Mouse (Mus musculus) thymus, postnatal 0 days (tissue): ENCODE results near the gene Mid1. TPM values are rescaled to one million over a fixed set of nuclear protein-coding genes. Genes with fewer than 3 reads are reported as not detected.

Experiments
- DNase-seq: peaks from one replicate; pipeline ENCODE4 v3.0.0-alpha.2; 2015; ENCODE audit warnings: low spot score
- polyA plus RNA-seq: library from polyadenylated mRNA; unstranded; fragments of >200 nt; fragmentation: Nextera tagmentation; extraction: Ambion mirVana; gene quantifications from 2 replicates; pipeline ENCODE4 v1.2.1, GENCODE M21; 2015

Gene Mid1
- polyA plus RNA-seq, 1 experiment from 2014 or later: 2.0 TPM

GRCm38 (mm10) chrX:169811783-169812182 lies 126.8 kb downstream of the Mid1 start:
- no peak for DNase-seq

- DNase-seq: no peak
Observed at GRCm38 (mm10) chrX:169813673-169814072, 128.7 kb downstream of the Mid1 start.

GRCm38 (mm10) chrX:169826947-169827346 lies 141.9 kb downstream of the Mid1 start:
- no peak for DNase-seq

DNA sequence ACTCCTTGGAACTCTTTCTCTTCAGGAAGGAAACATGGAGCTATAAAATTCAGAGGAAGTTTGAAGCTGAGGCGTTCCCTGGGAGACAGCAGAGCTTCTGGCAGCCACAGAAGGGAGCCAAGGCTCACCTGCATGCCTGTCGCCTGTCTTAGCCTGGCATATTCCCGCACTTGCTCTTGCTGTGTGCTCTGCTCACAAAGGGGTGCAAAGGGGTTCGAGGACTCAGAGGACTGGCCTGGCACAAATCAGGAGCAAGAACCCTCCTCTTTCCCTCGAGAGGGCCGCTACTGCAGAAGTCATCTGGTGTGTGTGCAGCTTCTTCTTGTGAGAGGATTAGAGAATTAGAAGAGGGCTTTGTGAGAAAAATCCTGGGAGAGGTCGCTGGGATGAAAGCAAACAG lies 142.7 kb downstream of the Mid1 start:
- no peak for DNase-seq

GRCm38 (mm10) chrX:169828136-169828535 lies 143.1 kb downstream of the Mid1 start:
- peak; percentile 6 for DNase-seq

GRCm38 (mm10) chrX:169830052-169830451 lies 145.1 kb downstream of the Mid1 start:
- no peak for DNase-seq

- no peak for DNase-seq
Observed at GRCm38 (mm10) chrX:169837947-169838649, 153.1 kb downstream of the Mid1 start.

DNA sequence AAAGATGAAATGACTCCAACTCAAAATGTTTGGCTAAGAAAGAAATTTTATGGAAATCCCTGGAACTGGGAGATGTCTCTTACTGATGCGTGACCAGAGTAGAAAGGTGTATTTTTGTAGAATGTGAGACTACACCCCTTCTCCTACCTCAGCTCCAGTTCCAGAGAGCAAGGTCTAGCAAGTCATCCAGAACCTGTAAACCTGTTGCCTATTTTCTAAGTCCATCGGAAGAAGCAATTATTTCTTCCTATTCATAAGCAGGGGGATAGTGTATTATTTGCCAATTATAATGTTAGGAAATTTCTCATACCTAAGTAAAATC lies 153.6 kb downstream of the Mid1 start:
- no peak for DNase-seq

GRCm38 (mm10) chrX:169843267-169843666 lies 158.3 kb downstream of the Mid1 start:
- no peak for DNase-seq

DNA sequence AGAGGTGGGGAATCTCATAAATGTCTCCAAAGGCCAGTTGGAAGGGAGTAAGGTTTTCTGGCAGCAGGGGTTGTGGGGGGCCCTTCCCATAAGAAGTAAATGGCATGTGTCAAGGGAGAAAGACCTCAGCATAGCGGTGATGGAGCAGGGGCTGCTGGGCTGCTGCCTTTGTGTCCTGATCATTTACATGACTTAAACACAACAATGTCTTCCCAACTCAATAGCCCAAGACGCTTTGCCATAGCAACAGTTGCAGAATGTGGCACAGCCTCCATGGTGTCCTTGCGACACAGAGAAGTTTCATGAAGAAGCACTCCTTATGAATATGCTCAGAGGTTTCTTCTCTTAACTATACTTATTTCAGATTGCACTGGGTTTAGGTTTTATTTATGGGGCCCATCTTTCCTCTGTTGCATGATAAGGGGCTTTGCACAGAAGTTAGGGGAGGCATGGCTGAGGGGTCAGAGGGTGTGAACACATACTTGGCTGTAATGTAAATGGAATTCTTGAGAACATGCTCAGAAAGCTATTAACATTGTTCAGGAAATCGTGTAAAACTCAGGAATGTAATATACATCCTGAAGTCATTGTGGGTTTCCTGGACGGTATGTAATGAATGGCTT lies 159.3 kb downstream of the Mid1 start:
- DNase-seq: no peak

- DNase-seq: no peak
Observed at GRCm38 (mm10) chrX:169846187-169846586, 161.2 kb downstream of the Mid1 start.

DNA sequence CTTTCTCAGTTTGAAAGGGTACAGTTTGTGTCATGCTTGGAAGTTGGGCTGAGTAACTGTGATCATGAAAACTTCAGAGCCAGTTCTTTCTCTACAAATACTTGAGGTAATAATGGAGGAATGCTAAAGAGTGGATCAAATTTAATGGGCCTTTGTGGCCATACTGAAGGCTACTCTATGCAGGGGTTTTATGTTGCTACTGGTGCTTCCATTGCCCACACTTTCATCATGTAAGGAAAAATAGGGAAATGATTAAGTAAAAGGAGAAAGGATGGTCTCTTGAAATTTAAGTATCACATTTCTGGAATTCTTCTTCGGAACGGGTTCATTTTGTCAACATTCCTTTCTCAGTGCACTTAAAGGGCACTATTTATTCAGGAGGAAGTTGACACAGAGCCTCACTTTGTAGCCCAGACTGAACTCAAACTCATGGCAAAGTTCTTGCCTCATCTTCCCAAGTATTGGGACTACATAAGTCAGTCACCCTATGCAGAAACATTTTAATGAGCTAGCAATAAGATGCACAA lies 176.3 kb downstream of the Mid1 start:
- no peak for DNase-seq

DNA sequence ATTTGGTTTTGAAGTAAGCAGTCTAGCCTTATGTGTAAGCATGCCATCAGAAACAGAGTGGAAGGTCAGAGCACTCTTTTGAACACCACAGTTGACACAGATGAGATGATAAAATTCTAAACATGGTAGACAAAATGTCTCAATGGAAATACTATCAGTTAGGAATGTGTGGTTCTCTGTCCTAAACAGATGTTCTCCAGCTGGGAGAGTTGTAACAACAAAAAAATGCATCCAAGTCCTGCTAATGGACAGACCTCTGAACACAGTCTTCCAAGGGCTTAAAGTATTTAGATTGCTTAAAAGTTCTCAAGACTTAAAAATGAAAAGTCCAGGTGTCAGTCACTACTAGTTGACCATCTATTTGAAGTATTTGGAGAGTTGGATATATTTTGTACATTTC lies 177.4 kb downstream of the Mid1 start:
- no peak for DNase-seq

GRCm38 (mm10) chrX:169862848-169863247 lies 177.8 kb downstream of the Mid1 start:
- peak; percentile 8 for DNase-seq

DNA sequence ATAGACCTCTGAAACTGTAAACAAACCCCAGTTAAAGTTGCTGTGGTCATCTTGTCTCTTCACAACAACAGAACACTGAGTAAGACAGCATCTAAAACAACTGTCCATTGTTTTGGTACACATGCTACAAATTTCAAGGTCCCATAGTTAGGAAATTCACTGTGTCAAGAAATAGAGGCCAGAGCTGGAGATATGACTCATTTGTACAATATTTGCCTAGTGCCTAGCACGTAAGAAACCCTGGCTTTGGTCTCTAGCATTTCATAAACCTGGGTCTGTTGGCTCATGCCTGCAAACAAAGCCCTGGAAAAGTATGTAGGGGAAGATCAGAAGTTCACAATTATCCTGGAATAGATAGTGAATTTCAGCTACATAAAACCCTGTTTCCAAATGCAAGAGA lies 178.8 kb downstream of the Mid1 start:
- DNase-seq: no peak

- no peak for DNase-seq
Observed at GRCm38 (mm10) chrX:169868223-169868622, 183.2 kb downstream of the Mid1 start.

- DNase-seq: no peak
Observed at GRCm38 (mm10) chrX:169874475-169874874, 189.5 kb downstream of the Mid1 start.

- DNase-seq: peak; percentile 10
Observed at GRCm38 (mm10) chrX:169879481-169880362, 194.7 kb downstream of the Mid1 start.

DNA sequence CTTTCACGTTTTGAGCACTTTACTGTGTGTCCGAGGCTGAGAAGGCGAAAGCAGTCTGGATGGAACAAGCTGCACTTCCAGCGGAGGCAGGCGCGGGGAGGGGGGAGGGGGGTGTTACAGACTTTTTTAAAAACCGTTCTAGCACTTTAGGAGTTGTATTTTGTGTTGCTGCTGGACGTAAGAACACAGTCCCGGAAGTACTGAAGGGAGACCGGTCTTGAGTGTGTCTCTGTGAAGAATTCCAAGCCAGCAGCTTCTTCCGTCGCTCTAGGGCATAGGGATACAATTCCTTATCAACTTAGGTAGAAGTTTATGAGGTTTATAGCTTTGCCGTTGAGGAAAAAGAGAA lies 195.3 kb downstream of the Mid1 start:
- no peak for DNase-seq

DNA sequence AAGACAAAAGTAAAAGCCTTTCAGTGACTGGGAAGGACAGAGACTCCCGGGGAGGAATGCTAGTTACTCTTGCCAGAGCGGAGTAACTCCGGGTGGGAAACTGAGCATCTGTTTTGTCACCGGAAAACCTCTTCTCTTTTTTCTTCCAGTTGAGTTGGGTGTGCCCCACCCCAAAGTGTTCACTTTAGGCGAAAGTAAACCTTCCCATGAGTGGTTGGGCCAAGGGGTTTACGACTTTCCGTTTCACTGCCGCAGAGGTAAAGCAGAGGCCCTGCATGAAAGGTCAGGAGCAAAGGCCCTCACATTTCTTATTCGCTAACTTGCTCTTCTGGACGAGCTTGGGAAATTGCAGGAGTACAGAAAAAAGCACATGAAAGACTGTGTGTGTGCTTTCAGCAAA lies 195.8 kb downstream of the Mid1 start:
- DNase-seq: peak; percentile 23

DNA sequence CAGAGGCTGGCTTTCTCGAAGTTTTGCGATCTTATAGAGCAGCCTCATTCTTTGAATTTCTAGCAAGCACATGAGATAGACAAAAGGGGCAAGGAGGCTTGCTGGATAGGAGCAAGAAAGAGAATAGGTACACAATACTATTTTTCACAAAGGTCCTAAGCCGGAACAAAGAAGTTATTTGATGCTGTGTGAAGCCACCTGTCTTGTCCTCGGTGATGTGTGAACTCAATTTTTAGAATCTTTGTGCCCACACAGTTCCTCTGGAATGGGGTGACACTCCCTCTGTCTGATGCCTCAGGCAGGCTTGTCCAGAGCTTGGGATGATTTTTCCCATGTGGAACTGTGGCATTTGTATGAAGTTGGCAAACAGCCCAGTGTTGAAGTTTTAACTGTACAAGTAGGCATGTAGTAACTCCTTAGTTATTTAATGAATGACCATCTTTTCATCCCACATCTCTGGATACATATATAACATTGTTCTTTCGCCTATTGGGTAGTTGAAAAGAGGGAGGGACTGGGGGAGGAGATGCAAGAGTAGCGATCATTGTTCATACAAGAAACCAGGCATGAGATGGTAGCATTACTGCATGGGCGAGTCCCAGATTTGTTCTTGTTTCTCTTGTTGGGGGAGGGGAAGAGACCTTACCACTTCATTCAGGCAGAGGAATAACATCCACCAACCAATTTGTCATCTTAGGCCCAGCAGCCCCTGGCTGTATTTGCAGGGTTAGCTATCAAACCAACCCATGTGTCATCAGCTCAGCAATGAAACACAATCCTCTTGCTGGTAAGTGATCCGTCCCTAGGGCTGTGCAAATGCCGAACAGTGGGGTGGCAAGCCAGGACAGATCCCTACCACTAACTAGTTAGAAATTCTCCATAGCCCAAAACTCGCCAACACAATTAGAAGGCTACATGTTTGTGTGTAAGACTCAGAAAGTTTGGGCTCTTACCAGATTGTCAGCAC lies 196.5 kb downstream of the Mid1 start:
- DNase-seq: no peak
